ENCODE assay signal across 13 mouse cellular contexts in the genomic region with DNA sequence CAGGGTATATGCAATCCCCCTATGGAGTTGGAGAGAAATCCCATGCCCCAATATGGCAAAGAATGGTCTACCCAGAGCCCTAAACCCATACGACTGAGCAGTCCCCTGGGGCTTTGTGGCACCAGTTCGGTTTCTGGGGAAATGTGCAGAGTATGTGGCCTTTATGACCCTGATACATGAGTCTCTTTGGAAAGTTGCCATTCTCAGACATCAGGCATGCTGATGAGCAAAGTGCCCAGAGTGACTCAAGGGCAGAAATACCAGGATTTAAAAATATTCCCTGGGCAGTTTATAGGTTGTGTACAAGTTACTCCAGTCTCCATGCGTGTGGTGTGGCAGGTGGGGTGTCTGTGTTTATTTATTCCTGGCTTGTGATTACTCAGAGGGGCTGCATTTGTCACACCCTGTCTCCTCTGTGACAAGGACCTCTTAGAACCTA.
"Had no signal": no experiment of that assay in that cellular context is flagged by ENCODE, and none has a peak within 500 bp of the region (broad histone marks: within the 10 kb centered on the region; RNA-seq: fewer than 3 reads in every experiment).

No protein-coding gene starts in this region.

- H3K9ac ChIP-seq: liver, embryonic 15.5 days; neural tube, embryonic 12.5 days had no signal

- DNase-seq: kidney, adult 11 months; kidney, adult 9 months; kidney, postnatal 10 days; kidney, postnatal 4 days; lung, adult 2 months; lung, postnatal 36 days; midbrain, embryonic 14.5 days; thymus, postnatal 36 days had no signal

- H3K27me3 ChIP-seq: liver, embryonic 15.5 days; neural tube, embryonic 12.5 days had no signal

- H3K4me2 ChIP-seq: liver, embryonic 11.5 days; liver, embryonic 15.5 days; neural tube, embryonic 12.5 days had no signal

- H3K4me3 ChIP-seq: layer of hippocampus, adult 2 months; liver, embryonic 15.5 days; neural tube, embryonic 12.5 days had no signal

- H3K9me3 ChIP-seq: liver, embryonic 15.5 days; neural tube, embryonic 12.5 days had no signal

- ATAC-seq: lung, postnatal 0 days had no signal

- H3K4me1 ChIP-seq: liver, embryonic 15.5 days; neural tube, embryonic 12.5 days had no signal

- H3K36me3 ChIP-seq: liver, embryonic 15.5 days; neural tube, embryonic 12.5 days had no signal

- H3K27ac ChIP-seq: layer of hippocampus, adult 2 months; liver, embryonic 15.5 days; neural tube, embryonic 12.5 days had no signal
